Mouse (Mus musculus): Measurements from ENCODE around the gene Prkce.

DNA sequence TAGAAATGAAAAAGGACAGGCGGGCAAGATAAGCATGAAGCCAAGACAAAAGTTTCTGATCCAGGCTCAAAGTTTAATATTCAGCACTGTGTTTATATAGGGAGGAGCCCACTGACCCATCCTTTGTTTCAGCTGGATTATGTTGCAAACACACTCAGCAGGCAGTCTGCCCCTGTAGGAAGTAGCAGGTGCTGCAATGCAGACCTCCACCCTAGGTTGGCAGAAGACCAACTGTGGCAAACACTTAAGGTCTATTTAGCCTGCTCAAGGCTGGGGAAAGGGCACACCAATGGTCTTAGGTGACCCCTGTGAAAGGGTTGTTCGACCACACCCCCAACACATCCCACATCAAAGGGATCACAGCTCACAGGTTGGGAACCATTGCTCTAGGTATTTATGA, 434.3 kb downstream of the Prkce start:
- TF ChIP-seq CTCF (IDR thresholded peaks at IDR 0.05; ENCODE audit: low read depth, low read length) (no peak), GATA1 (IDR thresholded peaks at IDR 0.05; ENCODE audit: borderline replicate concordance, low read length) (no peak), GATA2 (IDR thresholded peaks at IDR 0.05; ENCODE audit: borderline replicate concordance, low read depth, low read length) (no peak)

Measured in G1E (cell line).